Mouse (Mus musculus) urinary bladder, postnatal 10 days (tissue): Measurements from ENCODE around the gene Bcl2a1b.
A peak's percentile ranks its signal among the peaks of the same experiment; 100 is the strongest.
"Not testable (repeated sequence)": the region's sequence is repeated elsewhere in the genome, so short reads cannot be mapped to it uniquely, and the experiment has no call there.

Experiments
- DNase-seq: peaks from one replicate; pipeline ENCODE4 v3.0.0; 2022; ENCODE audit warnings: low spot score

Gene Bcl2a1b

GRCm38 (mm10) chr9:89198969-89199416 is at the start of gene Bcl2a1b, which contains the start of gene Gm29094:
Gene Bcl2a1b (plus strand): TSS chr9:89199209.
Gene Gm29094 (plus strand): TSS chr9:89199379.
- DNase-seq = not testable (repeated sequence)

- not testable (repeated sequence) for DNase-seq
These were observed 26.5 kb upstream of the Bcl2a1b start for GRCm38 (mm10) chr9:89172539-89172938.

- not testable (repeated sequence) for DNase-seq
These were observed 20.2 kb upstream of the Bcl2a1b start for GRCm38 (mm10) chr9:89178833-89179232.

DNA sequence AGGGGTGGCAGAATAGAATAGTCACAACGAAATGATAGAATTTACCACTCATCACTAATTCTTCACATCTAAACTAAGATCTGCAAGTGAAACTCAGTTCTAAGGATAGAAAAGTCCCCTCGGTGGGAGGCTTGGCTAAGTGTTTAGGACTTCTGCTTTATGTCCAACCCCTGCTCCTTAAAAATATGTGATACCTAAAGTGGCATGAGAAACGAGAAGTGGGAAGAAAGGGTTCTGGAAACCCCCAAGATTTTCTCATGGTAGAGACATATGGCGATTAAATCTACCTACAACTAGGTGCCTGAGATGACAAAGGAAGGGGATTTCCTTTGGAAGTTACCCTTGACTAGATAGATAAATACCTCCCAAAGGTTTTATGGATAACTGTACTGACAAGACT is 19.5 kb upstream of the Bcl2a1b start:
- DNase-seq = not testable (repeated sequence)

DNA sequence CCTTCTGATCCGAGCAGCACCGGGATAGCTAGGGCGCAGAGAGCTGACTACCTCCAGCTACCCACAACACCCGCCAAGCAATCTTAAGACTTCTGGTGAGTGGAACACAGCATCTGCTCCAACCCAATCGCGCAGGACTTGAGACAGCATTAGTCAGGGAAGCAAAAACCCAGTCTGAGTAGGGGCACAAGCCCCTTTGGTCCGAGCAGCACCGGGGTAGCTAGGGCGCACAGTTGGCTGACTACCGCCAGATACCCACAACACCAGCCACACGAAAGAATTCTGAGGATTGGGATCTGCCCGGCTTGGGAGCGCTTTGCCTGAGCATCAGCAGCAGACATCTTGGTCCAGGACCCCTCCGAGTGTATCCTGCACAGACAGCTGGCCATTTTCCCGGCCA is 12.0 kb upstream of the Bcl2a1b start:
- not testable (repeated sequence) for DNase-seq

DNA sequence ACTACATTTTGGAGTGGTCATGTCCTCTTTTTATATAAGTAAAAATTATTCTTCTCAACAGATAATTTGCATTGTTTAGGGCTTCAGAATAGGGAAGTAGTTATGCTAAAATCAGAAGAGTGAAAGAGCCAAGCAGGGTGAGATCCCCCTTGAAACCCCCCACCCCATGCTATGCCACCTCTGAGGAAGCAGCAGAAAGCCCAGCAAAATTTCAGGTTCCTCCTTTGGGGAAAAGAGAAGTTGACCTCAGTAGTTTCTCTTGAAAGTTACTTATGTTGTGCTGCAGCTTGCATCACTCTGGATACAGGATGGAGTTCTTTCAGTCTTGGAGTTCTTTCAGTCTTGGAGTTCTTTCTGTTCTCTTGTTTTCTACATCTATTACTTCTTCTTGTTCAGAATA is 3.5 kb upstream of the Bcl2a1b start:
- DNase-seq = not testable (repeated sequence)

- DNase-seq = not testable (repeated sequence)
These were observed 1.5 kb upstream of the Bcl2a1b start for GRCm38 (mm10) chr9:89197509-89197908.

- DNase-seq = not testable (repeated sequence)
These were observed 660 bp upstream of the Bcl2a1b start for GRCm38 (mm10) chr9:89198349-89198748.

DNA sequence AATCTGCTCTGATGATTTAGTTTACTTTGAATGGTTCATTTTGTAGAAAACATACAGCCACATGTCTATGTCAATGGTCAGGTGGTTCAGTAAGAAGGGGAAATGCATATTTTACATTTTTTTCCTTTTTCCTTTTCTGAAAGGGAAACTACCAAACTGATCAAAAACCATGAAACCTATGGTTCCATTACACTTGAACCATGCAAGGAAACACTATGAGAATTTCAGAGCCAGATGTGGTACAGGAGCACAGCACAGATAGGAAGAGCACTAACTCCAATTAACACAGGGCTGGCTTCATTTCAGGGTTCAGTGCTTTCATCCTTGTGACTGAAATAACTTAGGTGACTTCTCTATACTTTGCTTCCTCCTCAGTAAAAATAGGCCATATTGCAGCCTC is 3.2 kb downstream of the Bcl2a1b start:
- DNase-seq = not testable (repeated sequence)

DNA sequence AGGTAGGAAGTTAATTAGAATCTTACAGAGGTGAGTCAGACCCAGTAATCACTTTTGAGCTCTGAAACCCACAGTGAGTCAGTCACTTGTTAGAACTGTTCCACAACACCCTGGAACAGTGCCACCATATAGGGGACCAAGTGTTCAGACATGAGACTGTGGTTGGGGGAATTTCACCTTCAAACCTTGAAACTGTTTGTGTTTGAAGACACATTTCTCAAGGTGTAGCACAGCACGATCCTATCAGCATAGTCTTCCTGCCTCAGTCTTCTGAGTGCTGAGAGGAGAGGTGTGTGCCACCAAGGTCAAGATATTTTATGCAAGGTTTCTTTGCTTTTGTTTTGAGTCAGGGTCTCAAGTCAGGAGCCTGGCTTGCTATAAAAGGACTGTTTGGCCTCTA is 9.9 kb downstream of the Bcl2a1b start:
- DNase-seq = not testable (repeated sequence)

GRCm38 (mm10) chr9:89210353-89211064 is 11.5 kb downstream of the Bcl2a1b start, which contains the start of gene Mthfs:
Gene Mthfs (plus strand): TSS chr9:89210676.
- not testable (repeated sequence) for DNase-seq

- peak; percentile 41 for DNase-seq
These were observed 12.3 kb downstream of the Bcl2a1b start for GRCm38 (mm10) chr9:89211065-89211858.

DNA sequence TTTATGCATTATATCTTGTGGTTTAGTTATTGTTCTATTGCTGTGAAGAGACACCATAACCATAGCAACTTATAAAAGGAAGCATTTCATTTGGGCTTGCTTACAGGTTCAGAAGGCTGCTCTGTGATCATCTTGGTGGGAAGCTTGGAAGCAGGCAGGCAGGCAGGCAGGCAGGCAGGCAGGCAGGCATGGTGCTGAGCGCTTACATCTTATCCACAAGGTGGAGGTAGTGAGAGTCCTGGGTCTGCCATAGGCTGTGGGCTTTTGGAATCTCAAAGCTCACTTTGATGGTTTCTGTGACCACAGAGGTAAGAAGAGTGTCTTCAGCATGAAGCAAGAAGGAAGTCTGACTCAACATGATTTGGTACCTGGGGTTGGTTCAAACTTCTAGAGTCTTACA is 13.4 kb downstream of the Bcl2a1b start:
- not testable (repeated sequence) for DNase-seq

DNA sequence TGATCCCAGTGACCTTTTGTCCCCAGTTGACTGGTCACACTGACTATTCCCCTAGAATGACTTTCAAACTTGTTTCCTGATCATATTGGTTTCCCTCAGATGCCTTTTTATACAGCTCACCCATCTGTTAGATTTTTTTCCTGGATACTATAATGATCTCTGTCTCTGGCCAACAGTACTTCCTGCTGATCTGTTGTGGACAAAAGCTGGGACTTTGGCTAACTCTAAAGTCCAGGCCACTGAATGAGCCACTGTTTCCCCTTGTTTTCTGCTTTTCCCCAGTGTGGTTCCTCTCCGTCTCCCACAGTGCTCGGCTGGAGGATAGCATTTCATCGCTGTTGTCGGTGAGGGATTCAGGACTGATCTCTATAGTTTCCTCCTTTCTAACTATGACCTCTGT is 19.2 kb downstream of the Bcl2a1b start:
- not testable (repeated sequence) for DNase-seq

GRCm38 (mm10) chr9:89219668-89220067 is 20.7 kb downstream of the Bcl2a1b start:
- DNase-seq = not testable (repeated sequence)

- DNase-seq = not testable (repeated sequence)
These were observed 21.8 kb downstream of the Bcl2a1b start for GRCm38 (mm10) chr9:89220704-89221287.

- DNase-seq = no peak
These were observed 27.1 kb downstream of the Bcl2a1b start for GRCm38 (mm10) chr9:89226071-89226470.

DNA sequence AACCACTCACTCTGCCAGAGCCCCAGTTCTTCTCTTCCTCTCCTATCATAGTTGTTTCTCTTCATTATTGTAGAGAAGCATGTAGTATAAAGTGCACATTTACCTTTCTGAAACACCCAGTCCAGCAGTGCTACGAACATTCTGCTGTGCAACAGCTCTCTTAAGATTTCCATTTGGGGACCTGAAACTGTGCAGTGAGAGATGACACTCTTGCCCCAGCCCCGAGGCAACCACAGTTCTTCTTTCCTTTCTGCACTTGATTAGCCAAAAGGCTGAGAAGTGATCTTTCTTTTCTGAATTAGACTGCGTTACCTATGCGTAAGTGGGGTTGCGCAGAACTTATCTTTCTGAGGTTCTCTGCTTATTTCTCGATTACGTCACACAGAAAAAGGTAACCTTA is 29.1 kb downstream of the Bcl2a1b start:
- DNase-seq = no peak

DNA sequence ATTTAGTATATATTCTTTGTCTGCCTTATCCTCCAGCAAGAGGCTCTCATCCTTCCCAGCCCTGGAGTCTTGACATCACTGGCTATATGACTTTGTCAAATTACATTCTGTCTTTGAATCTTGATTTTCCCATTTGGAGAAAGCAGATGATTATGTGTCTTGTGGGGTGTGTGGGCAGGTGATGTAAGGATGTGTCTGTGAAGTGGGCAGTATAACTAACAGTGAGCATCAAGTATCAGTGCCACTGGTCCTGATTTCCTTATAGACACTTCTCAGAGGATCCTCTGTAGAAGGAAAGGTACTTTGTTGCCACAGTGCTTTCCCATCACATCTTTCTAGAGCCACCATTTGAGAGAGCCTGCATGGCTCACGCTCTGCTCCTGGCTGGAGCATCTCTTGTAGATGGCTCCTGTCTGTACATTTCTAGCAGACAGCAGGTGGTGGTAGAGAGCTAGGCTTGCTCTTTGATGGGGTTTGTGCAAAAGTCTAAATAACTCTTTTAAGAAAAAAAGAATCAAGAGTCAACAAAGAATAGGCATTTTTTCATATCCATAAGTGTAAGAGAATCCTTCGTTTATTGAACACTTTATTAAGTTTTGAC is 32.0 kb downstream of the Bcl2a1b start:
- DNase-seq = not testable (repeated sequence)

DNA sequence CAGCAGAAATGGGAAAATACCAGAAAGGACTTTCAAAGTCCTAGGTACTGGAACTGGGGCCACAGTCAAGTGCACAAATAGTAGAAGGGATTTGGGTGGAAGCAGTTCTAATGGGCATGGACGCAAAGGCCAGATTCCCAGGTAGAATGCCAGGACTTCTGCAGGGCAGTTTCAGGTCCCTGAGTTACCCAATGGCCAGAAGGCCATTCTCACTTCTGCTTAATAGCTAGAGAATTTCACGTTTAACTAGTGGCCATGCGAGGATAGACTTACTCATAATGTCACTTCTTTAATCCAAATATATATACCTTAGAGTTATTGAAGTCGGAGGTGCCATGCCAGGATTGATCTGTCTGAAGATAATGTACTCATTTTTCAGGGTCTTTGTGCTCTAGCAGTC is 38.1 kb downstream of the Bcl2a1b start:
- not testable (repeated sequence) for DNase-seq

- DNase-seq = not testable (repeated sequence)
These were observed 40.0 kb downstream of the Bcl2a1b start for GRCm38 (mm10) chr9:89238976-89239505.
